Mouse (Mus musculus) myocyte (in vitro differentiated cells): ENCODE measurements at regions not wholly inside any gene's neighbourhood (a gene's known extent, or its start where the extent isn't known, plus 50 kb on each side); places are given as distances from the start of the nearest gene placed in this dataset.

ENCODE experiments used
- H3K27me3 ChIP-seq: one replicate; pipeline ENCODE4 v1.6.1; 2011; ENCODE audit not compliant: control insufficient read depth, insufficient read depth, insufficient read length
- H3K36me3 ChIP-seq: one replicate; pipeline ENCODE4 v1.6.1; 2011; ENCODE audit not compliant: control insufficient read depth, insufficient read depth
- H3K4me2 ChIP-seq: one replicate; pipeline ENCODE4 v1.6.1; 2011; ENCODE audit warnings: low read depth, control low read depth
- H3K4me3 ChIP-seq: one replicate; pipeline ENCODE4 v1.5.1; 2011; ENCODE audit warnings: mild to moderate bottlenecking, control low read depth, moderate library complexity
- H3K79me2 ChIP-seq: one replicate; pipeline ENCODE4 v1.6.1; 2011; ENCODE audit not compliant: control insufficient read depth, insufficient read depth
- H3ac ChIP-seq: one replicate; pipeline ENCODE4 v1.6.1; 2011; ENCODE audit not compliant: control insufficient read depth, insufficient read length
- CEBPB ChIP-seq: IDR thresholded peaks from 2 replicates; pipeline ENCODE4 v1.6.1; 2011; ENCODE audit warnings: mild to moderate bottlenecking, moderate library complexity; ENCODE audit not compliant: poor library complexity, insufficient read depth, severe bottlenecking
- E2F4 ChIP-seq: IDR thresholded peaks from one replicate; pipeline ENCODE4 v1.6.1; 2011; ENCODE audit warnings: mild to moderate bottlenecking, control low read depth, moderate library complexity; ENCODE audit not compliant: insufficient read depth
- MAX ChIP-seq: IDR thresholded peaks from one replicate; pipeline ENCODE4 v1.6.1; 2011; ENCODE audit warnings: low read depth, mild to moderate bottlenecking, control low read depth
- MYOD1 ChIP-seq, 3 experiments: IDR thresholded peaks; one replicate each; pipeline ENCODE4 v1.6.1; 2011; ENCODE audit warnings: control low read depth in 2 of 3, low read depth in 2 of 3, mild to moderate bottlenecking in 2 of 3, moderate library complexity in 1 of 3; ENCODE audit not compliant: insufficient read length in 2 of 3, control insufficient read depth in 1 of 3
- MYOG ChIP-seq, 3 experiments: IDR thresholded peaks; one replicate each; pipeline ENCODE4 v1.6.1; 2011; ENCODE audit warnings: control low read depth in 2 of 3, low read depth in 2 of 3, mild to moderate bottlenecking in 2 of 3; ENCODE audit not compliant: insufficient read length in 2 of 3, control insufficient read depth in 1 of 3, insufficient read depth in 1 of 3
- POLR2A ChIP-seq: IDR thresholded peaks from one replicate; pipeline ENCODE4 v1.6.1; 2011; ENCODE audit warnings: low read depth, mild to moderate bottlenecking, control low read depth, moderate library complexity; ENCODE audit not compliant: insufficient read length
- POLR2AphosphoS2 ChIP-seq: IDR thresholded peaks from one replicate; pipeline ENCODE4 v1.6.1; 2011; ENCODE audit warnings: low read depth, control low read depth; ENCODE audit not compliant: insufficient read length
- REST ChIP-seq: IDR thresholded peaks from one replicate; pipeline ENCODE4 v1.6.1; 2011; ENCODE audit warnings: mild to moderate bottlenecking, control low read depth, moderate library complexity; ENCODE audit not compliant: insufficient read depth, insufficient read length
- SRF ChIP-seq: IDR thresholded peaks from one replicate; pipeline ENCODE4 v1.6.1; 2011; ENCODE audit warnings: low read depth; ENCODE audit not compliant: control insufficient read depth, insufficient read length
- TCF12 ChIP-seq: IDR thresholded peaks from one replicate; pipeline ENCODE4 v1.6.1; 2011; ENCODE audit warnings: mild to moderate bottlenecking, control low read depth; ENCODE audit not compliant: poor library complexity, insufficient read depth, severe bottlenecking
- TCF3 ChIP-seq: IDR thresholded peaks from one replicate; pipeline ENCODE4 v1.6.1; 2011; ENCODE audit warnings: low read depth, control low read depth; ENCODE audit not compliant: insufficient read length
- USF1 ChIP-seq: IDR thresholded peaks from one replicate; pipeline ENCODE4 v1.6.1; 2011; ENCODE audit warnings: low read depth, mild to moderate bottlenecking, control low read depth, moderate library complexity

GRCm38 (mm10) chr16:30160399-30160798 lies 96.2 kb downstream of the Hes1 start:
- no peak for TF ChIP-seq POLR2A
- TF ChIP-seq TCF12: no peak
- TF ChIP-seq TCF3: no peak
- no peak for TF ChIP-seq USF1
- TF ChIP-seq REST: no peak
- no peak for TF ChIP-seq MAX
- TF ChIP-seq CEBPB: no peak
- no peak for TF ChIP-seq MYOG (IDR thresholded peaks at IDR 0.05; ENCODE audit: control insufficient read depth in 1 of 3, insufficient read depth in 1 of 3, insufficient read length in 2 of 3, low read depth in 2 of 3)
- TF ChIP-seq MYOD1 (IDR thresholded peaks at IDR 0.05; ENCODE audit: control insufficient read depth in 1 of 3, insufficient read length in 2 of 3, low read depth in 2 of 3): no peak
- TF ChIP-seq SRF: no peak
- TF ChIP-seq E2F4: no peak
- TF ChIP-seq POLR2AphosphoS2: no peak
- H3K4me3 ChIP-seq: no peak overlapping the region

GRCm38 (mm10) chr16:30163303-30163702 lies 99.1 kb downstream of the Hes1 start:
- H3K4me2 ChIP-seq: no peak overlapping the region
- H3K27me3 ChIP-seq: no peaks in the 10 kb centered on the region
- H3ac ChIP-seq: no peak overlapping the region
- H3K36me3 ChIP-seq: no peaks in the 10 kb centered on the region
- no peaks in the 10 kb centered on the region for H3K79me2 ChIP-seq
- TF ChIP-seq TCF12: no peak
- no peak for TF ChIP-seq MYOG (IDR thresholded peaks at IDR 0.05; ENCODE audit: control insufficient read depth in 1 of 3, insufficient read depth in 1 of 3, insufficient read length in 2 of 3, low read depth in 2 of 3)
- TF ChIP-seq MAX: no peak
- TF ChIP-seq E2F4: no peak
- no peak for TF ChIP-seq REST
- no peak for TF ChIP-seq SRF
- TF ChIP-seq TCF3: no peak
- TF ChIP-seq POLR2AphosphoS2: no peak
- TF ChIP-seq USF1: no peak
- TF ChIP-seq CEBPB: no peak
- no peak for TF ChIP-seq POLR2A
- no peak for TF ChIP-seq MYOD1 (IDR thresholded peaks at IDR 0.05; ENCODE audit: control insufficient read depth in 1 of 3, insufficient read length in 2 of 3, low read depth in 2 of 3)
- no peak overlapping the region for H3K4me3 ChIP-seq

More at GRCm38 (mm10) chr16:30160399-30160798, 96.2 kb downstream of the Hes1 start:
- no peaks in the 10 kb centered on the region for H3K79me2 ChIP-seq
- no peaks in the 10 kb centered on the region for H3K27me3 ChIP-seq
- no peak overlapping the region for H3K4me2 ChIP-seq
- no peak overlapping the region for H3ac ChIP-seq
- H3K36me3 ChIP-seq: no peaks in the 10 kb centered on the region

- Histone ChIP-seq H3ac (no peak overlapping the region), H3K27me3 (no peaks in the 10 kb centered on the region), H3K4me2 (no peak overlapping the region), H3K4me3 (no peak overlapping the region), H3K79me2 (no peaks in the 10 kb centered on the region), H3K36me3 (no peaks in the 10 kb centered on the region)
- TF ChIP-seq TCF3 (no peak), E2F4 (no peak), MYOD1 (IDR thresholded peaks at IDR 0.05; ENCODE audit: control insufficient read depth in 1 of 3, insufficient read length in 2 of 3, low read depth in 2 of 3) (no peak), MAX (no peak), POLR2AphosphoS2 (no peak), CEBPB (no peak), USF1 (no peak), MYOG (IDR thresholded peaks at IDR 0.05; ENCODE audit: control insufficient read depth in 1 of 3, insufficient read depth in 1 of 3, insufficient read length in 2 of 3, low read depth in 2 of 3) (no peak), SRF (no peak), REST (no peak), TCF12 (no peak), POLR2A (no peak)
These were observed 101.5 kb downstream of the Hes1 start for GRCm38 (mm10) chr16:30165667-30166180.

- Histone ChIP-seq H3K27me3 (no peaks in the 10 kb centered on the region), H3K36me3 (no peaks in the 10 kb centered on the region), H3ac (no peak overlapping the region), H3K4me3 (no peak overlapping the region), H3K4me2 (no peak overlapping the region), H3K79me2 (no peaks in the 10 kb centered on the region)
- TF ChIP-seq POLR2A (no peak), TCF3 (no peak), USF1 (no peak), SRF (no peak), POLR2AphosphoS2 (no peak)
These were observed 95.8 kb downstream of the Cpn2 start for GRCm38 (mm10) chr16:30171381-30172079.

GRCm38 (mm10) chr16:30172136-30172731 lies 95.1 kb downstream of the Cpn2 start:
- Histone ChIP-seq H3K79me2 (no peaks in the 10 kb centered on the region), H3K4me3 (no peak overlapping the region), H3ac (no peak overlapping the region), H3K4me2 (no peak overlapping the region), H3K36me3 (no peaks in the 10 kb centered on the region), H3K27me3 (no peaks in the 10 kb centered on the region)
- no peak for TF ChIP-seq MAX
- no peak for TF ChIP-seq E2F4
- no peak for TF ChIP-seq USF1
